In genomic region chr2:148681461-148681891, GRCm38 (mm10) we compare ENCODE assay signal across 7 mouse cellular contexts. TPM values are rescaled to one million over a fixed set of nuclear protein-coding genes. Genes with fewer than 3 reads are reported as not detected.
DNase-seq lines count a peak whose midpoint lies in the region; ATAC-seq and TF ChIP-seq lines count a peak whose summit lies in the region.

No protein-coding gene starts in this region.

- peak; percentile 58 for TF ChIP-seq CTCF in kidney, postnatal 0 days (IDR thresholded peaks at IDR 0.05; ENCODE audit: low read depth)
- TF ChIP-seq CTCF in olfactory bulb, adult 2 months (IDR thresholded peaks at IDR 0.05; ENCODE audit: insufficient read depth, low read depth, low read length), result peak; percentile 25; the same call in 1 of the 2 replicates

- no peaks in the 10 kb centered on the region for H3K27me3 ChIP-seq in erythroblast, embryonic 14.5 days (ENCODE audit: control insufficient read depth)
- no peaks in the 10 kb centered on the region for H3K27me3 ChIP-seq in heart, embryonic 14.5 days (ENCODE audit: control insufficient read depth, insufficient read depth, low read length)
- H3K27me3 ChIP-seq in kidney, postnatal 0 days (ENCODE audit: insufficient read depth, low read length), result no peaks in the 10 kb centered on the region
- H3K27me3 ChIP-seq in lung, embryonic 15.5 days, result no peaks in the 10 kb centered on the region

- peaks cover 63% of the 10 kb centered on the region for H3K4me1 ChIP-seq in erythroblast, embryonic 14.5 days (ENCODE audit: control insufficient read depth)
- peaks cover 13 to 37% of the 10 kb centered on the region in 2 experiments for H3K4me1 ChIP-seq in heart, embryonic 14.5 days (ENCODE audit: control insufficient read depth in 2 of 2, insufficient read depth in 2 of 2, low read length in 2 of 2)
- peaks cover 26% of the 10 kb centered on the region for H3K4me1 ChIP-seq in kidney, postnatal 0 days (replicated peaks; ENCODE audit: insufficient read depth, low read length)
- peaks cover 46% of the 10 kb centered on the region for H3K4me1 ChIP-seq in lung, embryonic 15.5 days
- H3K4me1 ChIP-seq in olfactory bulb, adult 2 months (ENCODE audit: control insufficient read depth, insufficient read depth, low read length), result peaks cover 23% of the 10 kb centered on the region

- 6% methylated on average over 17 of the region's 17 CpGs for WGBS in heart, embryonic 14.5 days
- WGBS in kidney, postnatal 0 days, result 8% methylated on average over 17 of the region's 17 CpGs
- WGBS in lung, embryonic 15.5 days, result 3% methylated on average over 17 of the region's 17 CpGs
- WGBS in olfactory bulb, adult 2 months, result 4% methylated on average over 17 of the region's 17 CpGs

- peak overlapping the region; percentile 92 for H3K4me2 ChIP-seq in heart, embryonic 14.5 days (ENCODE audit: low read length)
- H3K4me2 ChIP-seq in kidney, postnatal 0 days (ENCODE audit: low read length), result peak overlapping the region; percentile 82
- peak overlapping the region; percentile 85 for H3K4me2 ChIP-seq in lung, embryonic 15.5 days

- no peak for TF ChIP-seq POLR2A in olfactory bulb, adult 2 months (IDR thresholded peaks at IDR 0.05; ENCODE audit: insufficient read depth, low read depth, low read length)

- DNase-seq in MEL-GATA-1-ER (ENCODE audit: extremely low read depth, low read depth), result peak; percentile 22
- DNase-seq in adrenal gland, postnatal 36 days, result peak; percentile 57 to 66
- peak; percentile 67 for DNase-seq in kidney, postnatal 0 days (ENCODE audit: low spot score)

- ATAC-seq in heart, embryonic 14.5 days (ENCODE audit: insufficient number of reproducible peaks, insufficient read depth, low FRiP score, low read depth), result peak; percentile 55
- peak; percentile 60 for ATAC-seq in kidney, postnatal 0 days (replicated peaks; ENCODE audit: low FRiP score, low read depth)
- peak; percentile 56 for ATAC-seq in lung, embryonic 15.5 days (ENCODE audit: borderline replicate concordance, extremely low read depth, low FRiP score, low TSS enrichment)

- peak overlapping the region; percentile 68 to 98 for H3K27ac ChIP-seq in heart, embryonic 14.5 days (replicated peaks in 1 of 2; ENCODE audit: control insufficient read depth in 1 of 2, insufficient read depth in 1 of 2, low read depth in 2 of 2, low read length in 2 of 2)
- peak overlapping the region; percentile 89 for H3K27ac ChIP-seq in kidney, postnatal 0 days
- H3K27ac ChIP-seq in lung, embryonic 15.5 days, result peak overlapping the region; percentile 51
- peak overlapping the region; percentile 2; the same call in 1 of the 2 replicates for H3K27ac ChIP-seq in olfactory bulb, adult 2 months (ENCODE audit: insufficient read depth, low read depth, low read length)

- peak overlapping the region; percentile 97 for H3K4me3 ChIP-seq in erythroblast, embryonic 14.5 days (replicated peaks)
- H3K4me3 ChIP-seq in heart, embryonic 14.5 days (ENCODE audit: control insufficient read depth in 1 of 2, insufficient read depth in 1 of 2, low read depth in 1 of 2, low read length in 2 of 2), result peak overlapping the region; percentile 65 to 81
- H3K4me3 ChIP-seq in kidney, postnatal 0 days (replicated peaks; ENCODE audit: low read depth, low read length), result peak overlapping the region; percentile 63
- H3K4me3 ChIP-seq in lung, embryonic 15.5 days, result peak overlapping the region; percentile 68
- H3K4me3 ChIP-seq in olfactory bulb, adult 2 months (ENCODE audit: insufficient read depth, low read depth, low read length), result peak overlapping the region; percentile 62

- H3K9me3 ChIP-seq in erythroblast, embryonic 14.5 days (ENCODE audit: control insufficient read depth, low read length), result no peaks in the 10 kb centered on the region
- no peaks in the 10 kb centered on the region for H3K9me3 ChIP-seq in heart, embryonic 14.5 days (ENCODE audit: control insufficient read depth, low read length)
- H3K9me3 ChIP-seq in kidney, postnatal 0 days (replicated peaks; ENCODE audit: low read length), result no peaks in the 10 kb centered on the region
- no peaks in the 10 kb centered on the region for H3K9me3 ChIP-seq in lung, embryonic 15.5 days

- peak overlapping the region; percentile 92 for H3K9ac ChIP-seq in heart, embryonic 14.5 days (ENCODE audit: low read length)
- peak overlapping the region; percentile 82 for H3K9ac ChIP-seq in kidney, postnatal 0 days (ENCODE audit: low read depth, low read length)
- H3K9ac ChIP-seq in lung, embryonic 15.5 days, result peak overlapping the region; percentile 74

- H3K36me3 ChIP-seq in erythroblast, embryonic 14.5 days (ENCODE audit: control insufficient read depth), result peaks cover 51% of the 10 kb centered on the region
- H3K36me3 ChIP-seq in heart, embryonic 14.5 days (ENCODE audit: control insufficient read depth, insufficient read depth, low read length), result peaks cover 39% of the 10 kb centered on the region
- H3K36me3 ChIP-seq in kidney, postnatal 0 days (ENCODE audit: insufficient read depth, low read length), result peaks cover 12% of the 10 kb centered on the region; the same call in 1 of the 2 replicates
- peaks cover 29% of the 10 kb centered on the region for H3K36me3 ChIP-seq in lung, embryonic 15.5 days

RNA-seq across cellular contexts. Expression of gene Gzf1, which starts 0.7 kb away (rescaled TPM):
- total RNA-seq in adrenal gland, postnatal 36 days (2021), result 10 to 100 TPM; 27.8 to 34.8 TPM
- polyA plus RNA-seq in erythroblast, embryonic 14.5 days (2012), result 0.06 and 0.09 TPM in 2 replicates
- polyA plus RNA-seq in heart, embryonic 14.5 days (2014; fragmentation: Nextera tagmentation; extraction: Ambion mirVana), result 15.6 and 17.9 TPM in 2 replicates
- 20.0 and 20.5 TPM in 2 replicates for polyA plus RNA-seq in kidney, postnatal 0 days (2015; fragmentation: Nextera tagmentation; extraction: Ambion mirVana)
- polyA plus RNA-seq in lung, embryonic 15.5 days (2015; fragmentation: Nextera tagmentation; extraction: Ambion mirVana), result 19.1 and 19.7 TPM in 2 replicates
- polyA plus RNA-seq in olfactory bulb, adult 2 months (2012; ENCODE audit: insufficient read depth, insufficient read length, low replicate concordance, missing spikeins), result not detected in 2 replicates

RNA-seq across cellular contexts. Expression of gene Nxt1, which starts 9.1 kb away (rescaled TPM):
- total RNA-seq in adrenal gland, postnatal 36 days (2021), result 10 to 100 TPM; 18.5 to 18.8 TPM
- 4.3 and 4.6 TPM in 2 replicates for polyA plus RNA-seq in erythroblast, embryonic 14.5 days (2012)
- 46.2 and 52.3 TPM in 2 replicates for polyA plus RNA-seq in heart, embryonic 14.5 days (2014; fragmentation: Nextera tagmentation; extraction: Ambion mirVana)
- 75.3 and 77.2 TPM in 2 replicates for polyA plus RNA-seq in kidney, postnatal 0 days (2015; fragmentation: Nextera tagmentation; extraction: Ambion mirVana)
- polyA plus RNA-seq in lung, embryonic 15.5 days (2015; fragmentation: Nextera tagmentation; extraction: Ambion mirVana), result 92.3 and 93.1 TPM in 2 replicates
- polyA plus RNA-seq in olfactory bulb, adult 2 months (2012; ENCODE audit: insufficient read depth, insufficient read length, low replicate concordance, missing spikeins), result not detected in 2 replicates

RNA-seq across cellular contexts. Expression of gene Napb, which starts 50.8 kb away (rescaled TPM):
- total RNA-seq in adrenal gland, postnatal 36 days (2021), result 1 to 10 TPM; 4.2 to 5.8 TPM
- polyA plus RNA-seq in erythroblast, embryonic 14.5 days (2012), result not detected in 2 replicates
- 3.0 and 3.4 TPM in 2 replicates for polyA plus RNA-seq in heart, embryonic 14.5 days (2014; fragmentation: Nextera tagmentation; extraction: Ambion mirVana)
- polyA plus RNA-seq in kidney, postnatal 0 days (2015; fragmentation: Nextera tagmentation; extraction: Ambion mirVana), result 1.3 and 1.4 TPM in 2 replicates
- 1.9 and 2.5 TPM in 2 replicates for polyA plus RNA-seq in lung, embryonic 15.5 days (2015; fragmentation: Nextera tagmentation; extraction: Ambion mirVana)
- polyA plus RNA-seq in olfactory bulb, adult 2 months (2012; ENCODE audit: insufficient read depth, insufficient read length, low replicate concordance, missing spikeins), result 141 and 208 TPM in 2 replicates

Comparison
In these comparisons a context has a peak if more than half of its experiments do, and no peak if none do; other contexts are left out.
1. Peak in every context shown above with its lines: DNase-seq, ATAC-seq, H3K4me3 ChIP-seq and H3K27ac ChIP-seq.
2. H3K27ac ChIP-seq: peak in every context shown above with its lines; median percentile 89 in kidney, postnatal 0 days; 83 in heart, embryonic 14.5 days; 51 in lung, embryonic 15.5 days; 2 in olfactory bulb, adult 2 months.
3. RNA of gene Gzf1, which starts 0.7 kb away (polyA plus RNA-seq): not detected in olfactory bulb, adult 2 months, 20.0 to 20.5 TPM in kidney, postnatal 0 days, 19.1 to 19.7 TPM in lung, embryonic 15.5 days and 15.6 to 17.9 TPM in heart, embryonic 14.5 days; 0.06 to 0.09 TPM in erythroblast, embryonic 14.5 days; every median in the first group is over 10 times any median in the second.
4. RNA of gene Napb, which starts 50.8 kb away (polyA plus RNA-seq): 141 to 208 TPM in olfactory bulb, adult 2 months; 3.0 to 3.4 TPM in heart, embryonic 14.5 days, 1.9 to 2.5 TPM in lung, embryonic 15.5 days, 1.3 to 1.4 TPM in kidney, postnatal 0 days and not detected in erythroblast, embryonic 14.5 days; every median in the first group is over 10 times any median in the second.